Mouse (Mus musculus): ENCODE measurements around the gene Usmg5. TPM values are rescaled to one million over a fixed set of nuclear protein-coding genes. Genes with fewer than 3 reads are reported as not detected.
A peak's percentile ranks its signal among the peaks of the same experiment; 100 is the strongest.

Usmg5 gene
- polyA plus RNA-seq, 1 experiment from 2014 or later: 1,047 TPM

GRCm38 (mm10) chr19:47089718-47090525, 525 bp downstream of the Usmg5 start:
- H3K27me3 ChIP-seq (ENCODE audit: control insufficient read depth, insufficient read depth, low read length): no peaks in the 10 kb centered on the region
- no peaks in the 10 kb centered on the region for H3K9me3 ChIP-seq (replicated peaks; ENCODE audit: control insufficient read depth, low read length)
- peak overlapping the region; percentile 90 for H3K4me3 ChIP-seq (ENCODE audit: low read depth, low read length)
- H3K4me2 ChIP-seq (ENCODE audit: low read depth, low read length): peak overlapping the region; percentile 50
- peaks cover 2% of the 10 kb centered on the region; the same call in 1 of the 2 replicates for H3K36me3 ChIP-seq (replicated peaks; ENCODE audit: control insufficient read depth, insufficient read depth, low read depth, low read length)
- ATAC-seq (replicated peaks; ENCODE audit: insufficient number of reproducible peaks, low FRiP score, low TSS enrichment, low read depth) (peak; percentile 54; the same call in 1 of the 2 replicates), DNase-seq (ENCODE audit: low spot score) (peak; percentile 4)
- H3K9ac ChIP-seq (replicated peaks; ENCODE audit: low read length): peak overlapping the region; percentile 93
- peak overlapping the region; percentile 48 for H3K27ac ChIP-seq (replicated peaks; ENCODE audit: low read depth, low read length)
- H3K4me1 ChIP-seq (ENCODE audit: control insufficient read depth, insufficient read depth, low read length): no peaks in the 10 kb centered on the region
- WGBS: 3% methylated on average over 36 of the region's 36 CpGs

- H3K27me3 ChIP-seq (ENCODE audit: control insufficient read depth, insufficient read depth, low read length): no peaks in the 10 kb centered on the region
- no peak overlapping the region for H3K27ac ChIP-seq (replicated peaks; ENCODE audit: low read depth, low read length)
- peaks cover 4% of the 10 kb centered on the region; the same call in 1 of the 2 replicates for H3K36me3 ChIP-seq (replicated peaks; ENCODE audit: control insufficient read depth, insufficient read depth, low read depth, low read length)
- WGBS: 93% methylated on average over 3 of the region's 3 CpGs
- ATAC-seq (replicated peaks; ENCODE audit: insufficient number of reproducible peaks, low FRiP score, low TSS enrichment, low read depth): no peak
- no peaks in the 10 kb centered on the region for H3K4me1 ChIP-seq (ENCODE audit: control insufficient read depth, insufficient read depth, low read length)
- no peak overlapping the region for H3K9ac ChIP-seq (replicated peaks; ENCODE audit: low read length)
- no peak overlapping the region for H3K4me3 ChIP-seq (ENCODE audit: low read depth, low read length)
- DNase-seq (ENCODE audit: low spot score): no peak
- H3K4me2 ChIP-seq (ENCODE audit: low read depth, low read length): no peak overlapping the region
- no peaks in the 10 kb centered on the region for H3K9me3 ChIP-seq (replicated peaks; ENCODE audit: control insufficient read depth, low read length)
These were observed 2.2 kb downstream of the Usmg5 start for GRCm38 (mm10) chr19:47088226-47088625.

DNA sequence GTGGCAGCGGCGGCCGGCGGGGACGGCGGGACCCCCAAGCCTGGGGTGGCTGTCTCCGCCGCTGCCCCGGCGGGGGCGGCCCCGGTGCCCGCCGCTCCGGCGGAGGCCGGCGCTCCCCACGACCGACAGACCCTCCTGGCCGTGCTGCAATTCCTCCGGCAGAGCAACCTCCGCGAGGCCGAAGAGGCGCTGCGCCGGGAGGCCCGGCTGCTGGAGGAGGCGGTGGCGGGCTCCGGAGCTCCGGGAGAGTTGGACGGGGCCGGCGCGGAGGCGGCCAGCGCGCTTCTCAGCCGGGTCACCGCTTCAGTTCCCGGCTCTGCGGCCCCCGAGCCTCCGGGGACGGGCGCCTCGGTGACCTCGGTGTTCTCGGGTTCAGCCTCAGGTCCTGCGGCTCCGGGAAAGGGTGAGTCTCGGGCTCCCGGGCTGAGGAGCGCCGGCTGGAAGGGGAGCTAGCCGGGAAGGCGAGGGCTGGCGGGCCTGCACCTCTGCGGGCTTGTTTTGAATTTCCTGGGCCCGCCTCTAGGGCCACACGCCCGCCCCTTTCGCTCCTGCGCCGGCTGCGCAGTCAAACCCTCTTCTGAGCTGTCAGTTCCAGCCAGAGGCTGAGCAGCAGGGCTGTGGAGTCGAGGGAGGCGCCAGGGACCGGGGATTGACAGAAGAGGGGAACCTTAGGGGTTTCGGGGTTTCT, 22.4 kb downstream of the Usmg5 start:
- ATAC-seq (replicated peaks; ENCODE audit: insufficient number of reproducible peaks, low FRiP score, low TSS enrichment, low read depth) (peak; percentile 92), DNase-seq (ENCODE audit: low spot score) (peak; percentile 86)
- Histone ChIP-seq H3K9ac (replicated peaks; ENCODE audit: low read length) (peak overlapping the region; percentile 92), H3K4me1 (ENCODE audit: control insufficient read depth, insufficient read depth, low read length) (no peaks in the 10 kb centered on the region), H3K36me3 (replicated peaks; ENCODE audit: control insufficient read depth, insufficient read depth, low read depth, low read length) (no peaks in the 10 kb centered on the region; the same call in 1 of the 2 replicates), H3K27ac (replicated peaks; ENCODE audit: low read depth, low read length) (peak overlapping the region; percentile 75), H3K4me3 (ENCODE audit: low read depth, low read length) (peak overlapping the region; percentile 93), H3K9me3 (replicated peaks; ENCODE audit: control insufficient read depth, low read length) (no peaks in the 10 kb centered on the region), H3K27me3 (ENCODE audit: control insufficient read depth, insufficient read depth, low read length) (no peaks in the 10 kb centered on the region), H3K4me2 (ENCODE audit: low read depth, low read length) (peak overlapping the region; percentile 41)
- 0% methylated on average over 66 of the region's 72 CpGs for WGBS

GRCm38 (mm10) chr19:47067096-47067882, 23.2 kb downstream of the Usmg5 start, which contains the start of gene Taf5:
Gene Taf5 (plus strand): TSS chr19:47067746.
- WGBS: 10% methylated on average over 49 of the region's 49 CpGs
- Histone ChIP-seq H3K27ac (replicated peaks; ENCODE audit: low read depth, low read length) (peak within 1 kb of the TSS; percentile 75), H3K9me3 (replicated peaks; ENCODE audit: control insufficient read depth, low read length) (no peaks in the 10 kb centered on the region), H3K36me3 (replicated peaks; ENCODE audit: control insufficient read depth, insufficient read depth, low read depth, low read length) (no peaks in the 10 kb centered on the region; the same call in 1 of the 2 replicates), H3K27me3 (ENCODE audit: control insufficient read depth, insufficient read depth, low read length) (no peaks in the 10 kb centered on the region), H3K4me3 (ENCODE audit: low read depth, low read length) (peak within 1 kb of the TSS; percentile 93), H3K4me2 (ENCODE audit: low read depth, low read length) (peak within 1 kb of the TSS; percentile 41), H3K9ac (replicated peaks; ENCODE audit: low read length) (peak within 1 kb of the TSS; percentile 92), H3K4me1 (ENCODE audit: control insufficient read depth, insufficient read depth, low read length) (no peaks in the 10 kb centered on the region)
- DNase-seq (ENCODE audit: low spot score) (peak; percentile 98), ATAC-seq (replicated peaks; ENCODE audit: insufficient number of reproducible peaks, low FRiP score, low TSS enrichment, low read depth) (peak; percentile 70)

DNA sequence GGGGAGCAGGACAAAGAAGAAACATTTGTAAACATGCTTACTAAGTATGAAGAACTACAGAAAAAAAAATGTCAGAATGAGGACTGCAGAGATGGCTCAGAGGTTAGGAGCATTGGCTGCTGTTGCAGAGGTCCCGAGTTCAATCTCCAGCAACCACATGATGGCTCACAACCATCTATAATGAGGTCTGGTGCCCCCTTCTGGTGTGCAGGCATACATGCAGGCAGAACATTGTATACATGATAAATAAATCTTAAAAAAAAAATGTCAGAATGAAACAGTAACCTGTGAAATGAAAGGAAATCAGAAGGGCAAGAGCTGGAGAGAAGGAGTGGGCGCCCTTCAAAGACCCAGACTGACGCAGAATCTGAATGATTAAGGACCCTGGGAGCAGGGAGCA, 24.6 kb downstream of the Usmg5 start:
- no peak for DNase-seq (ENCODE audit: low spot score)

DNA sequence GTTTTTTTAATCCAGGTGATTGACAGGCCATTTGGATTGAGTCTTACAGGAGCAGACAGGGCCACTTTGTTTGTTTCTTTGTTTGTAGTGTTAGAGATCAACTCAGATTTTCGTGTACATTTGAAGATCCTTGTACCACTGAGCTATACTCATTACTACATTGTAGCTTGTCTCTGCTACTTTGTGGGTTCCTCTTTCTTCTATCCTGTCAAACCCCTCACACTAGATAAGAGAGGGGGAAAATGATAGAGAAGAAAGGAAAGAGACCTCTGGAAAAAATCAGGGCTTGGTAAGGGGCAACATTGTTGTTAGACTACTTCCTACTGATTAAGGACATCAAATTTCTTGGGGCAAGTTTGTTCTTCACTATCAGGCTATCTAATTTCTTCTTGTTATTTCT, 32.8 kb downstream of the Usmg5 start:
- Histone ChIP-seq H3K9me3 (replicated peaks; ENCODE audit: control insufficient read depth, low read length) (no peaks in the 10 kb centered on the region), H3K9ac (replicated peaks; ENCODE audit: low read length) (no peak overlapping the region), H3K4me1 (ENCODE audit: control insufficient read depth, insufficient read depth, low read length) (no peaks in the 10 kb centered on the region), H3K36me3 (replicated peaks; ENCODE audit: control insufficient read depth, insufficient read depth, low read depth, low read length) (no peaks in the 10 kb centered on the region), H3K27ac (replicated peaks; ENCODE audit: low read depth, low read length) (no peak overlapping the region), H3K27me3 (ENCODE audit: control insufficient read depth, insufficient read depth, low read length) (no peaks in the 10 kb centered on the region), H3K4me2 (ENCODE audit: low read depth, low read length) (no peak overlapping the region), H3K4me3 (ENCODE audit: low read depth, low read length) (no peak overlapping the region)
- DNase-seq (ENCODE audit: low spot score): no peak
- no peak for ATAC-seq (replicated peaks; ENCODE audit: insufficient number of reproducible peaks, low FRiP score, low TSS enrichment, low read depth)
- WGBS: 67% methylated on average over 1 of the region's 1 CpGs

More for the DNA sequence above, 24.6 kb downstream of the Usmg5 start:
- no peaks in the 10 kb centered on the region for H3K9me3 ChIP-seq (replicated peaks; ENCODE audit: control insufficient read depth, low read length)
- WGBS: 92% methylated on average over 3 of the region's 3 CpGs
- H3K27me3 ChIP-seq (ENCODE audit: control insufficient read depth, insufficient read depth, low read length): no peaks in the 10 kb centered on the region
- no peak overlapping the region for H3K27ac ChIP-seq (replicated peaks; ENCODE audit: low read depth, low read length)
- no peak for ATAC-seq (replicated peaks; ENCODE audit: insufficient number of reproducible peaks, low FRiP score, low TSS enrichment, low read depth)
- H3K4me1 ChIP-seq (ENCODE audit: control insufficient read depth, insufficient read depth, low read length): no peaks in the 10 kb centered on the region
- H3K4me2 ChIP-seq (ENCODE audit: low read depth, low read length): no peak overlapping the region
- no peak overlapping the region for H3K4me3 ChIP-seq (ENCODE audit: low read depth, low read length)
- H3K9ac ChIP-seq (replicated peaks; ENCODE audit: low read length): no peak overlapping the region
- H3K36me3 ChIP-seq (replicated peaks; ENCODE audit: control insufficient read depth, insufficient read depth, low read depth, low read length): no peaks in the 10 kb centered on the region

- H3K36me3 ChIP-seq (replicated peaks; ENCODE audit: control insufficient read depth, insufficient read depth, low read depth, low read length): no peaks in the 10 kb centered on the region
These were observed 37.0 kb downstream of the Usmg5 start for GRCm38 (mm10) chr19:47053471-47053870.

More at GRCm38 (mm10) chr19:47053471-47053870, 37.0 kb downstream of the Usmg5 start:
- no peak for DNase-seq (ENCODE audit: low spot score)
- Histone ChIP-seq H3K4me1 (ENCODE audit: control insufficient read depth, insufficient read depth, low read length) (no peaks in the 10 kb centered on the region), H3K9ac (replicated peaks; ENCODE audit: low read length) (no peak overlapping the region), H3K9me3 (replicated peaks; ENCODE audit: control insufficient read depth, low read length) (no peaks in the 10 kb centered on the region), H3K4me2 (ENCODE audit: low read depth, low read length) (no peak overlapping the region), H3K27me3 (ENCODE audit: control insufficient read depth, insufficient read depth, low read length) (no peaks in the 10 kb centered on the region), H3K4me3 (ENCODE audit: low read depth, low read length) (no peak overlapping the region), H3K27ac (replicated peaks; ENCODE audit: low read depth, low read length) (no peak overlapping the region)
- ATAC-seq (replicated peaks; ENCODE audit: insufficient number of reproducible peaks, low FRiP score, low TSS enrichment, low read depth): no peak
- 87% methylated on average over 4 of the region's 4 CpGs for WGBS
